Mouse (Mus musculus): ENCODE results near the gene Caap1. TPM values are rescaled to one million over a fixed set of nuclear protein-coding genes. Genes with fewer than 3 reads are reported as not detected.
A peak's percentile ranks its signal among the peaks of the same experiment; 100 is the strongest.

The Caap1 gene
- total RNA-seq, 2 experiments from 2014 or later: 9.8 to 11.5 TPM

DNA sequence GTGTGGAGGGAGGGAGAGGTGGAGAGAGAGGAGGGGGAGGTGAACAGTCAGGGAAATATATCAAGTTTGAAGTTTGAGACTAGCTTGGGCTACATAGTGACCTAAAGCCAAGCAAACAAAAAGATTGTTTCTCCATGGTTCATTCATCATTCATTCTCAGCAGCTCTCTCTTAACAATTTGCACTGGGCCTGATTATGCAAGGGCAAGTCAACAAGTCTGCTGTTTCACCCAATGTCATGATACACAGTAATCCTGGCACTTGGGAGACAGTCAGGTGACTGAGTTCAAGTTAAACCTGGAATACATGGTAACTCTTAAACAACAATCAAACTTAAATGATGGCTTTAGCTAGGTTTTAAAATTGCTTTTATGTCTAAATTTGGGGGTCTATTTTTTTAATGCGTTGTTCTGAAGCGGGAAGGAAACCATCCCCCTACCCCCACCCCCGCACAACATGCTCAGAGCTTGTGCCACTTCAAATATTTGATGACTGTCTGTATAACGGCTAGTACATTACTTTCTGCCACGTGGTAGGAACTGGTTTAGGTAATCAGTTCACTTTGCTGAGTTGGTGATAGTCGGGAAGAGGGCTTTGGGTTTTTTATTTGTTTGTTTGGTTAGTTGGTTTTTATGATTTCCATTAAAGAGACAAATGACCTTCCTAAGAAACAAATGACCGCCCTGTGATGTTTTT, 5.5 kb upstream of the Caap1 start:
- intact Hi-C loops (cut with DNase I): no loop called here
- DNase-seq (ENCODE audit: extremely low spot score in 1 of 2, low spot score in 2 of 2): no peak
- no peak for TF ChIP-seq CTCF (IDR thresholded peaks at IDR 0.05)
- no peak overlapping the region for H3K27ac ChIP-seq
- no peak overlapping the region for H3K4me3 ChIP-seq

GRCm38 (mm10) chr4:94560316-94560715, 3.7 kb upstream of the Caap1 start:
- H3K27ac ChIP-seq: no peak overlapping the region
- no peak overlapping the region for H3K4me3 ChIP-seq
- no peak for DNase-seq (ENCODE audit: extremely low spot score in 1 of 2, low spot score in 2 of 2)
- TF ChIP-seq CTCF (IDR thresholded peaks at IDR 0.05): no peak
- intact Hi-C loops (cut with DNase I): no loop called here

GRCm38 (mm10) chr4:94559266-94559665, 2.7 kb upstream of the Caap1 start:
- no peak for DNase-seq (ENCODE audit: extremely low spot score in 1 of 2, low spot score in 2 of 2)
- intact Hi-C loops (cut with DNase I): loop anchor here (5.0 kb wide), 1 partner anchor 43 kb away; the partner anchor contains the start of gene Plaa

GRCm38 (mm10) chr4:94557145-94557544, 549 bp upstream of the Caap1 start:
- H3K27ac ChIP-seq: peak overlapping the region; percentile 89; the same call in 1 of the 2 replicates
- no peak for TF ChIP-seq CTCF (IDR thresholded peaks at IDR 0.05)
- DNase-seq (ENCODE audit: extremely low spot score in 1 of 2, low spot score in 2 of 2): no peak
- intact Hi-C loops (cut with DNase I): loop anchor here (5.0 kb wide), 1 partner anchor 45 kb away; the partner anchor contains the start of gene Plaa
- H3K4me3 ChIP-seq: peak overlapping the region; percentile 93

More at GRCm38 (mm10) chr4:94559266-94559665, 2.7 kb upstream of the Caap1 start:
- Histone ChIP-seq H3K27ac (no peak overlapping the region), H3K4me3 (no peak overlapping the region)
- no peak for TF ChIP-seq CTCF (IDR thresholded peaks at IDR 0.05)

DNA sequence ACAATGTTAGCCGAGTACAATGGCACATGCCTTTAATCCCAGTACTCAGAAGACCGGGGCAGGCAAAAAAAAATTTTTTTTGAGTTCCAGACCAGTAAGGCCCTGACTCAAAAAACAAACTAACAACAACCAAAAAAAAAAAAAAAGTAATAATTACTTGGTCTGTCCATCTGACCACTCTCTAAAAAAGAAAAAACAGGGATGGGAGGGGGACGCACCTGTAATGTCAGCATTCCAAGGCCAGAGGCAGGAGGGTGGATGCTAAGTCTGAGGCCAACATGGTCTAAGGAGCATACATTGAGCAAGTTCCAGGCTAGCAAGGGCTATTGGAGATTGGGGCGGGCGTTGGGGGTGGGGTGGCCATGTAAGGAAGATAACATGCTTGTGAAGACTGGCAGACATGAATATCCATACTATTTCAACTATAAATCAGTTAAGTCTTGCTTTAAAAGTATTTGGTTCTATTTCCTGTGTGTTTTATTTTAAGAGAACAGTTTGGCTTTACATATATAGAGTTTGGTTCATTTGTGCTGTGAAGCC, 1.6 kb downstream of the Caap1 start:
- Histone ChIP-seq H3K27ac (no peak overlapping the region), H3K4me3 (no peak overlapping the region)
- no peak for TF ChIP-seq CTCF (IDR thresholded peaks at IDR 0.05)
- intact Hi-C loops (cut with DNase I): loop anchor here (5.0 kb wide), 1 partner anchor 47 kb away; the partner anchor contains the start of gene Plaa
- no peak for DNase-seq (ENCODE audit: extremely low spot score in 1 of 2, low spot score in 2 of 2)

DNA sequence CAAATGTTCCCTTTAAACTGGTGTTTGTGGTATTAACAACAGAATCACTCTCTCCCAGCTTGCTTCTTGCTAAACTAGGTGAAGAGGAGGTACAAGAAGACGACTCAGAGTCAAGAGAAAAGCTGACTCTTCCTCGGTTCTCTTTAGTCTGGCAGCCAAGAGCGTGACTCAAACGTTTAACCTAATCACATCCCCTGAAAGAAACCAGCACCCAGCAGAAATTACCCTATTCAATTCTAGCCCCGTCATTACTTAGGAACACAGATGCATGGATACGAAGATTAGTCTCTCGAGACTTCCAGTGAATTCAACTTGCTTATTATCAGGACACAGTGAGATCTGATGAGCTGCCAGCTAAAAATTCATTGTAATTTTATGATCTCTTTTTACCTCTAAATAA, 12.3 kb downstream of the Caap1 start:
- no peak for TF ChIP-seq CTCF (IDR thresholded peaks at IDR 0.05)
- intact Hi-C loops (cut with DNase I): no loop called here
- DNase-seq (ENCODE audit: extremely low spot score in 1 of 2, low spot score in 2 of 2): no peak
- Histone ChIP-seq H3K27ac (no peak overlapping the region), H3K4me3 (no peak overlapping the region)

- no peak for DNase-seq (ENCODE audit: extremely low spot score in 1 of 2, low spot score in 2 of 2)
- H3K27ac ChIP-seq: no peak overlapping the region
- peak; percentile 2; the same call in 1 of the 2 replicates for TF ChIP-seq CTCF (IDR thresholded peaks at IDR 0.05)
- intact Hi-C loops (cut with DNase I): no loop called here
- H3K4me3 ChIP-seq: no peak overlapping the region
Observed at GRCm38 (mm10) chr4:94543041-94543440, 13.6 kb downstream of the Caap1 start.

GRCm38 (mm10) chr4:94533205-94533604, 23.4 kb downstream of the Caap1 start:
- no peak overlapping the region for H3K27ac ChIP-seq
- H3K4me3 ChIP-seq: no peak overlapping the region
- intact Hi-C loops (cut with DNase I): no loop called here
- TF ChIP-seq CTCF (IDR thresholded peaks at IDR 0.05): no peak
- no peak for DNase-seq (ENCODE audit: extremely low spot score in 1 of 2, low spot score in 2 of 2)

GRCm38 (mm10) chr4:94529448-94529847, 27.1 kb downstream of the Caap1 start:
- Histone ChIP-seq H3K4me3 (no peak overlapping the region), H3K27ac (no peak overlapping the region)
- no peak for DNase-seq (ENCODE audit: extremely low spot score in 1 of 2, low spot score in 2 of 2)
- intact Hi-C loops (cut with DNase I): loop anchor here (10.0 kb wide), 1 partner anchor 415 kb away; no protein-coding TSS in a partner anchor
- TF ChIP-seq CTCF (IDR thresholded peaks at IDR 0.05): no peak

DNA sequence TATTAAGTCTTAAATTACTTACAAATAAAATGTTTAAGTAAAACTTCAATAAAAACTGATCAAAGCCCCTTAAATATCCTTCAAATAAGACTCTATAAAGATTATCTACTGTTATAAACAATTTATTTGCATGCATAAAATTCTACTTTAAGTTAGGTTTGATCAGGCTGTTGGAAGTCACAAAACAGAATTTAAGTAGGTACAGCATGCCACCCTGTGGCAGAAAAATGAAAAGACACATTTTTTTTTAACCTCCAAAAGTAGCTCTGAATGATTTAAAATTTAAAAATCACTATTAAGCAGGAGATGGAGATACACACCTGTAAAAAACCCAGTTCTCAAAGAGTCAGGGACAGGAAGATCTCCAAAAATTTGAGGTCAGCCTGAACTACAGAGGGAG, 33.3 kb downstream of the Caap1 start:
- TF ChIP-seq CTCF (IDR thresholded peaks at IDR 0.05): peak; percentile 60
- H3K27ac ChIP-seq: no peak overlapping the region
- no peak overlapping the region for H3K4me3 ChIP-seq
- intact Hi-C loops (cut with DNase I): loop anchor here (5.0 to 10.0 kb wide), 2 partner anchors 409 to 1166 kb away; no protein-coding TSS in a partner anchor
- DNase-seq (ENCODE audit: extremely low spot score in 1 of 2, low spot score in 2 of 2): no peak

- intact Hi-C loops (cut with DNase I): loop anchor here (5.0 kb wide), 1 partner anchor 510 kb away; no protein-coding TSS in a partner anchor
- DNase-seq (ENCODE audit: extremely low spot score in 1 of 2, low spot score in 2 of 2): peak; percentile 44 to 63
- Histone ChIP-seq H3K4me3 (no peak overlapping the region), H3K27ac (no peak overlapping the region)
- peak; percentile 76 for TF ChIP-seq CTCF (IDR thresholded peaks at IDR 0.05)
Observed at GRCm38 (mm10) chr4:94517631-94518030, 39.0 kb downstream of the Caap1 start.

- intact Hi-C loops (cut with DNase I): loop anchor here (5.0 kb wide), 1 partner anchor 508 kb away; no protein-coding TSS in a partner anchor
- no peak for TF ChIP-seq CTCF (IDR thresholded peaks at IDR 0.05)
- Histone ChIP-seq H3K4me3 (no peak overlapping the region), H3K27ac (no peak overlapping the region)
- DNase-seq (ENCODE audit: extremely low spot score in 1 of 2, low spot score in 2 of 2): no peak
Observed at GRCm38 (mm10) chr4:94515366-94515765, 41.2 kb downstream of the Caap1 start.

Data from left cerebral cortex, adult 2 months (tissue).